Mouse (Mus musculus) CH12.LX (cell line): ENCODE measurements around the gene Aftph. TPM values are rescaled to one million over a fixed set of nuclear protein-coding genes. Genes with fewer than 3 reads are reported as not detected.

Source experiments
- DNase-seq: peaks from one replicate; pipeline ENCODE4 v3.0.0-alpha.2; 2013; ENCODE audit errors: extremely low read depth
- H3K27ac ChIP-seq: 2 replicates; pipeline ENCODE4 v1.5.1; 2012; ENCODE audit warnings: low read depth, mild to moderate bottlenecking, control low read depth, moderate library complexity; ENCODE audit not compliant: insufficient read depth
- H3K27me3 ChIP-seq: replicated peaks from 2 replicates; pipeline ENCODE3; 2012; ENCODE audit warnings: inconsistent platforms
- H3K36me3 ChIP-seq, 2 experiments: replicated peaks in 1 of 2; 2 replicates each; pipeline versions ENCODE3 to v1.6.1; 2012; ENCODE audit warnings: inconsistent platforms in 1 of 2, low read length in 1 of 2, mild to moderate bottlenecking in 1 of 2, mixed read lengths in 1 of 2, moderate library complexity in 1 of 2; ENCODE audit not compliant: control insufficient read depth in 1 of 2, insufficient read depth in 1 of 2
- H3K4me1 ChIP-seq, 2 experiments: 2 replicates each; pipeline ENCODE4 v1.6.1; 2012; ENCODE audit warnings: inconsistent platforms in 1 of 2, moderate library complexity in 1 of 2; ENCODE audit not compliant: insufficient read depth in 2 of 2, control insufficient read depth in 1 of 2
- H3K4me2 ChIP-seq: 2 replicates; pipeline ENCODE4 v1.6.1; 2012; ENCODE audit warnings: low read depth, mild to moderate bottlenecking, control low read depth; ENCODE audit not compliant: poor library complexity, insufficient read depth, severe bottlenecking
- H3K4me3 ChIP-seq, 3 experiments: fragments of 150-350 bp in 1 of 3; sonication (generic) in 1 of 3; replicated peaks in 1 of 3; 2 replicates each; pipeline versions ENCODE3 to v1.5.1; 2011 to 2012; ENCODE audit warnings: low read depth in 2 of 3, low read length in 2 of 3, mild to moderate bottlenecking in 2 of 3, moderate library complexity in 2 of 3, control low read depth in 1 of 3, improper control_type of control experiment in 1 of 3, inconsistent platforms in 1 of 3, mixed read lengths in 1 of 3; ENCODE audit not compliant: poor library complexity in 1 of 3
- H3K79me2 ChIP-seq: replicated peaks from 2 replicates; pipeline ENCODE4 v1.6.1; 2012; ENCODE audit warnings: mild to moderate bottlenecking, moderate library complexity; ENCODE audit not compliant: control insufficient read depth, poor library complexity, insufficient read depth, severe bottlenecking; ENCODE audit errors: extremely low read depth
- H3K9ac ChIP-seq: 2 replicates; pipeline ENCODE4 v1.6.1; 2012; ENCODE audit warnings: low read depth, mild to moderate bottlenecking, control low read depth, moderate library complexity; ENCODE audit not compliant: insufficient read depth
- H3K9me3 ChIP-seq: replicated peaks from 2 replicates; pipeline ENCODE3; 2012; ENCODE audit warnings: low read length, inconsistent platforms, mixed read lengths
- BHLHE40 ChIP-seq: IDR thresholded peaks from 2 replicates; pipeline ENCODE4 v1.6.1; 2011; ENCODE audit warnings: mild to moderate bottlenecking, low read depth, low read length, improper control_type of control experiment
- CHD2 ChIP-seq: IDR thresholded peaks from 2 replicates; pipeline ENCODE4 v1.6.1; 2011; ENCODE audit warnings: low read length, improper control_type of control experiment
- CTCF ChIP-seq, 2 experiments: IDR thresholded peaks in 1 of 2; conservative IDR thresholded peaks in 1 of 2; 2 replicates each; pipeline ENCODE4 v1.5.1; 2011 to 2012; ENCODE audit warnings: low read depth in 2 of 2, low read length in 2 of 2, improper control_type of control experiment in 1 of 2, inconsistent platforms in 1 of 2, mild to moderate bottlenecking in 1 of 2, moderate library complexity in 1 of 2
- E2F4 ChIP-seq: IDR thresholded peaks from 2 replicates; pipeline ENCODE4 v1.6.1; 2011; ENCODE audit warnings: low read depth, low read length, improper control_type of control experiment; ENCODE audit not compliant: insufficient replicate concordance
- GABPA ChIP-seq: IDR thresholded peaks from 2 replicates; pipeline ENCODE4 v1.6.1; 2012; ENCODE audit warnings: low read depth, low read length, improper control_type of control experiment, inconsistent platforms; ENCODE audit not compliant: insufficient replicate concordance
- HCFC1 ChIP-seq: IDR thresholded peaks from 2 replicates; pipeline ENCODE4 v1.6.1; 2012; ENCODE audit warnings: low read depth, mild to moderate bottlenecking, inconsistent platforms, low read length, improper control_type of control experiment
- IRF4 ChIP-seq: IDR thresholded peaks from 2 replicates; pipeline ENCODE4 v1.6.1; 2014; ENCODE audit warnings: low read depth, mild to moderate bottlenecking, inconsistent platforms, low read length, improper control_type of control experiment
- JUND ChIP-seq: conservative IDR thresholded peaks from 2 replicates; pipeline ENCODE4 v1.6.1; 2011; ENCODE audit warnings: low read depth, low read length, improper control_type of control experiment
- MAZ ChIP-seq: IDR thresholded peaks from 2 replicates; pipeline ENCODE4 v1.6.1; 2012; ENCODE audit warnings: low read depth, mild to moderate bottlenecking, inconsistent platforms, low read length, improper control_type of control experiment, moderate library complexity
- MYC ChIP-seq: IDR thresholded peaks from 2 replicates; pipeline ENCODE4 v1.6.1; 2011; ENCODE audit warnings: low read depth, mild to moderate bottlenecking, improper control_type of control experiment, low read length
- PAX5 ChIP-seq: IDR thresholded peaks from 2 replicates; pipeline ENCODE4 v1.6.1; 2012; ENCODE audit warnings: low read length, inconsistent platforms, mixed read lengths
- POLR2A ChIP-seq: IDR thresholded peaks from 2 replicates; pipeline ENCODE4 v1.6.1; 2011; ENCODE audit warnings: low read depth, mild to moderate bottlenecking, improper control_type of control experiment, low read length
- POLR2AphosphoS2 ChIP-seq: IDR thresholded peaks from 2 replicates; pipeline ENCODE4 v1.6.1; 2011; ENCODE audit warnings: low read depth, low read length, improper control_type of control experiment
- TCF12 ChIP-seq: IDR thresholded peaks from 2 replicates; pipeline ENCODE4 v1.6.1; 2014; ENCODE audit warnings: low read depth, mild to moderate bottlenecking, inconsistent platforms, low read length, improper control_type of control experiment
- USF1 ChIP-seq: IDR thresholded peaks from 2 replicates; pipeline ENCODE4 v1.6.1; 2014; ENCODE audit warnings: low read depth, mild to moderate bottlenecking, inconsistent platforms, low read length, improper control_type of control experiment
- ZNF384 ChIP-seq: IDR thresholded peaks from 2 replicates; pipeline ENCODE4 v1.6.1; 2012; ENCODE audit warnings: low read depth, low read length, improper control_type of control experiment, inconsistent platforms
- dilution Hi-C: fragments of 300-500 bp; cut with MboI; formaldehyde crosslinking; loops from 2 replicates; pipeline ENCODE4 v1.14.3; 2020; ENCODE audit warnings: low sequenced_read_pairs; ENCODE audit not compliant: extremely low pct_unique_long_range_greater_than_20kb, extremely low pct_ligation_motif_present
- in situ Hi-C: fragments of 300-500 bp; cut with MboI; formaldehyde crosslinking; loops from 3 replicates; pipeline ENCODE4 v1.14.3; 2019; ENCODE audit warnings: low sequenced_read_pairs, low pct_ligation_motif_present, low pct_unique_long_range_greater_than_20kb, mixed read lengths
- polyA plus RNA-seq: library from polyadenylated mRNA; unstranded; fragments of >175 nt; gene quantifications from 2 replicates; pipeline ENCODE4 v1.2.1, GENCODE M21; 2012; ENCODE audit warnings: low read depth; ENCODE audit not compliant: insufficient read length
- total RNA-seq, 2 experiments: library from RNA; depleted of rRNA; stranded (reverse); fragments of 300-350 nt in 1 of 2; fragments of >200 nt in 1 of 2; gene quantifications; 2 replicates each; pipeline ENCODE4 v1.2.3; 2012 to 2014

Gene Aftph
- total and polyA plus RNA-seq, 3 experiments: 53.7 to 80.0 (median 53.9) TPM

DNA sequence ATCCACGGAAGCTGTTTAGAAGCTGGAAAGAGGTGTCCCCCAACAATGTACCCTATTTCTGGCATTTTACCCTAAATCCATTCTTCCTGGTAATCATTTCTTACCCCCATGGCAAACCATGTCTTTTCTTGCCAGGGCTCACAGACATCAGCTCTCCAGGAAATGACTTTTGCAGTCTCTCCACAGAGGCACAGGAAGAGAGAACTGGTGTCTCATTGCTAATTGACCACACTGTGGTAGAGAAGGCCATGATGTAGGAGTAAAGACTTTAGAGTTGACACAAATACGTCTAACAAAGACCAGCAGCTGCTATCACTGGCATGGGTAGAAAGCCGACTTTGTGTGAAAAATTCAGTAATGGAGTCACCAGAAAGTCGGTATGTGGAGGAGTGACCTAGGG, 38.9 kb upstream of the Aftph start:
- Histone ChIP-seq H3K27ac (no peak overlapping the region), H3K4me1 (peaks cover 2 to 14% of the 10 kb centered on the region in 2 experiments; a peak in 3 of 4 replicates), H3K36me3 (no peaks in the 10 kb centered on the region), H3K79me2 (no peaks in the 10 kb centered on the region), H3K9ac (no peak overlapping the region), H3K4me2 (no peak overlapping the region), H3K9me3 (peaks cover 15% of the 10 kb centered on the region), H3K4me3 (no peak overlapping the region), H3K27me3 (no peaks in the 10 kb centered on the region)
- no peak for TF ChIP-seq HCFC1
- TF ChIP-seq BHLHE40: no peak
- no peak for TF ChIP-seq IRF4
- no peak for TF ChIP-seq PAX5
- TF ChIP-seq TCF12: no peak
- dilution Hi-C loops (no loop called here), in situ Hi-C loops (no loop called here)
- no peak for DNase-seq

DNA sequence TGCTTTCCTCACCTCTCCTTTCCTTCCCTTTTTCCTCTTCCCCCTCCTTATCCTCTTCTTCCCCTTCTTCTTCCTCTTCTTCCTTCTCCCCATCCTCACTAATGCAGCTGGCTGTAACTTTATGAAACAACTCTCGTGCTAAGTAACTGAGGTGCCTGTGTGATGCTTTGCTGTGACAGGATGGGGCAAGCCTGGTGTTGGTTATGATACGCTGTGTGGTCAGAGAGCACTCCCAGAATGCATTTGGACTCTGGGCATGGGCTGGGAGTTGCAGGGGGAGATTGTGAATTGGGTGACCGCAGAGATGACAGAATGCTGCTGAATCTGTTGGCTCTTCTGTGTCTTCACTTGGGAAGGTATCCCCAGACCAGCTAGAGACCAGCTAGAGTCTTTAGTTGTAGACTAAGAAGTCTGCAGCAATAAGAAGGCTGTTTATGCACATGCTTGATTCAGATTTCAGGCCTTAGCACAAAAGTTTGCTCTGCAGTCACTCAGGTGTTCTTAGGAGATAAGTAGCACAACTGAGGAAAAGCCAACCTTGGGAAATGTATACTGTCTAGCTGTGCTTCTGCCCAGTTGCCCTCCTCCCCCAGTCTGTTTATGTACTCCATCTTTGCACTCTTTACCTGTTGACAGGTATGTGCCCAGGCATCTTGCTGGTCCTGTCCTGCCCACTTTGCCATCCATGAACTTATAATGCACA, 37.6 kb upstream of the Aftph start:
- Histone ChIP-seq H3K9ac (no peak overlapping the region), H3K36me3 (no peaks in the 10 kb centered on the region), H3K9me3 (peaks cover 5% of the 10 kb centered on the region), H3K27me3 (no peaks in the 10 kb centered on the region), H3K4me1 (peaks cover 2 to 14% of the 10 kb centered on the region in 2 experiments; a peak in 3 of 4 replicates), H3K27ac (no peak overlapping the region), H3K4me3 (no peak overlapping the region), H3K79me2 (no peaks in the 10 kb centered on the region), H3K4me2 (no peak overlapping the region)
- no peak for DNase-seq
- dilution Hi-C loops: no loop called here
- TF ChIP-seq GABPA: no peak
- TF ChIP-seq TCF12: no peak
- TF ChIP-seq ZNF384: no peak
- no peak for TF ChIP-seq CTCF (conservative IDR thresholded peaks at IDR 0.05 in 1 of 2, IDR thresholded peaks at IDR 0.05 in 1 of 2; ENCODE audit: low read depth in 2 of 2, low read length in 2 of 2)
- no peak for TF ChIP-seq E2F4
- no peak for TF ChIP-seq USF1
- no peak for TF ChIP-seq MYC
- TF ChIP-seq POLR2AphosphoS2: no peak
- no peak for TF ChIP-seq PAX5
- TF ChIP-seq JUND: no peak
- no peak for TF ChIP-seq CHD2
- no peak for TF ChIP-seq POLR2A
- no peak for TF ChIP-seq MAZ
- in situ Hi-C loops: no loop called here
